Mouse (Mus musculus): Measurements from ENCODE around the gene Ecel1.

The Ecel1 gene

DNA sequence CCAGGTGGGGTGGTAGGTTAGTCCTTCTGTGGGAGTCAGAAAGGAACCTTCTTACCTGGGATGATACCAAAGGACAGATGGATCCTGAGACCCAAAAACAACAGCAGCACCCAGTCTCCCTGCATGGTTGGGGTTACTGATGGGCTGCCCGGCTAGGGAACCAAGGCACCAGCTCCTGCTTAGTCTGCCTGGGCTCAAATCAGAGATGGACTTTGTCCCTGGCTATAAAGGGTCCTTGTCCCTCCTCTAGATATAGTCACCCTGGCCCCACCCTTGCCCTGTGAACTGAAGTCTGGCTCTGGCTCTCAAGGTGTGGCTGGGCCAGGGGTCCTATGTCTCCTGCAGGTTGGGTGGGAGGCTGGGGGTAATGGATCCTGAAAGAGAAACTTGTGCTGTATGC, 54.9 kb downstream of the Ecel1 start, which contains the start of gene Alpi:
Gene Alpi (minus strand): TSS at position 196 of the 400 bp plus-strand sequence.
- DNase-seq (ENCODE audit: low spot score): no peak

DNA sequence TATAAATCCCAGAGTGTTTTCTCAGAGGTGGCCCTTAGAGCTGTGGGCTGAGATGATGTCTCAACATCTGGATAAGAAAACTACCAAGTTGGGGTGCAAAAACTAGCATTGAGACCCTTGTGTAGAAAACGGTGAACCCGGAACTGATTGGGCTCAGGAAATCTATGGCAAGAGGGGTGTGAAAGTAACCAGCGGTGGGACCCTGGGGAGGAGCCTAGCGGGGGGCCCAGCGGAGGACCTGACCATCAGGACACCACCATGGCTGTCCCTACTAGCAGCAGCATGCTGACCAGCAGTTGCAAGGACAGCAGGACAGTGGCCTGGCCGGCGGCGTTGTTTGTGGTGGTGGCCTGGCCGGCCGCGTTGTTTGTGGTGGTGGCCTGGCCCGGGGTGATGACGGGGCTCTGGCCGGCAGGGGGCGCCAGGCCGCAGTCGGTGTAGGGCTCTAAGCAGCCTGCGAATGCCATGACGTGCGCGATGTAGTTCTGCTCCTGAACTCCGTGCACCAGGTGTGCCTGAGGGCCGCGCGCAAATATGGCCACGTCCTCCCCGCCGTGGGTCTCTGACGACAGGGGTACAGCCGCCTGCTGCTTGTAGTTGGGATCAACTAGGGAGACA, 57.9 kb downstream of the Ecel1 start:
- DNase-seq (ENCODE audit: low spot score): peak; percentile 30

Data from c-Kit-positive CD71-positive TER-119-positive erythroid progenitor cells, embryonic 14.5 days (primary cell).